Mouse (Mus musculus) embryonic facial prominence, embryonic 14.5 days (tissue): ENCODE data around the gene Lipc. TPM values are rescaled to one million over a fixed set of nuclear protein-coding genes. Genes with fewer than 3 reads are reported as not detected.

Source experiments
- ATAC-seq: fragments of 200-750 bp; cut with Nextera tagmentation; 2 replicates; pipeline ENCODE4 v1.8.0; 2017; ENCODE audit warnings: low read depth, moderate number of reproducible peaks, moderate TSS enrichment
- DNase-seq: peaks from one replicate; pipeline ENCODE4 v3.0.0-alpha.2; 2015; ENCODE audit warnings: low spot score
- H3K27ac ChIP-seq: fragments of 300-500 bp; sonication (generic); replicated peaks from 2 replicates; pipeline ENCODE4 v1.5.1; 2014; ENCODE audit warnings: low read depth, mild to moderate bottlenecking, low read length, moderate library complexity
- H3K27me3 ChIP-seq: fragments of 300-500 bp; sonication (generic); replicated peaks from 2 replicates; pipeline ENCODE4 v1.6.1; 2014; ENCODE audit warnings: low read length; ENCODE audit not compliant: control insufficient read depth, insufficient read depth
- H3K36me3 ChIP-seq: fragments of 300-500 bp; sonication (generic); 2 replicates; pipeline ENCODE4 v1.6.1; 2014; ENCODE audit warnings: low read length, mixed read lengths; ENCODE audit not compliant: control insufficient read depth, insufficient read depth
- H3K4me1 ChIP-seq: fragments of 300-500 bp; sonication (generic); 2 replicates; pipeline ENCODE4 v1.6.1; 2014; ENCODE audit warnings: antibody characterized with exemption, low read length; ENCODE audit not compliant: control insufficient read depth, insufficient read depth
- H3K4me2 ChIP-seq: fragments of 300-500 bp; sonication (generic); 2 replicates; pipeline ENCODE4 v1.6.1; 2014; ENCODE audit warnings: low read depth, mild to moderate bottlenecking, low read length, moderate library complexity, mixed read lengths
- H3K4me3 ChIP-seq: fragments of 300-500 bp; sonication (generic); 2 replicates; pipeline ENCODE4 v1.5.1; 2014; ENCODE audit warnings: low read depth, mild to moderate bottlenecking, low read length
- H3K9ac ChIP-seq: fragments of 300-500 bp; sonication (generic); 2 replicates; pipeline ENCODE4 v1.6.1; 2014; ENCODE audit warnings: low read depth, mild to moderate bottlenecking, low read length, moderate library complexity, mixed read lengths
- H3K9me3 ChIP-seq: fragments of 300-500 bp; sonication (generic); 2 replicates; pipeline ENCODE4 v1.6.1; 2016; ENCODE audit warnings: low read length; ENCODE audit not compliant: control insufficient read depth
- whole genome bisulfite sequencing: fragments of 180-500 bp; shearing (Covaris S2); extraction: QIAGEN DNeasy Blood & Tissue Kit; methylation state at CpG from one replicate; pipeline ENCODE4 v1.1.7; 2014; 5-methylcytosine and 5-hydroxymethylcytosine counted together
- polyA plus RNA-seq: library from polyadenylated mRNA; unstranded; fragments of >200 nt; fragmentation: Nextera tagmentation; extraction: Ambion mirVana; gene quantifications from 2 replicates; pipeline ENCODE4 v1.2.1, GENCODE M21; 2014

Lipc gene
- polyA plus RNA-seq, 1 experiment from 2014 or later: 0.79 TPM

DNA sequence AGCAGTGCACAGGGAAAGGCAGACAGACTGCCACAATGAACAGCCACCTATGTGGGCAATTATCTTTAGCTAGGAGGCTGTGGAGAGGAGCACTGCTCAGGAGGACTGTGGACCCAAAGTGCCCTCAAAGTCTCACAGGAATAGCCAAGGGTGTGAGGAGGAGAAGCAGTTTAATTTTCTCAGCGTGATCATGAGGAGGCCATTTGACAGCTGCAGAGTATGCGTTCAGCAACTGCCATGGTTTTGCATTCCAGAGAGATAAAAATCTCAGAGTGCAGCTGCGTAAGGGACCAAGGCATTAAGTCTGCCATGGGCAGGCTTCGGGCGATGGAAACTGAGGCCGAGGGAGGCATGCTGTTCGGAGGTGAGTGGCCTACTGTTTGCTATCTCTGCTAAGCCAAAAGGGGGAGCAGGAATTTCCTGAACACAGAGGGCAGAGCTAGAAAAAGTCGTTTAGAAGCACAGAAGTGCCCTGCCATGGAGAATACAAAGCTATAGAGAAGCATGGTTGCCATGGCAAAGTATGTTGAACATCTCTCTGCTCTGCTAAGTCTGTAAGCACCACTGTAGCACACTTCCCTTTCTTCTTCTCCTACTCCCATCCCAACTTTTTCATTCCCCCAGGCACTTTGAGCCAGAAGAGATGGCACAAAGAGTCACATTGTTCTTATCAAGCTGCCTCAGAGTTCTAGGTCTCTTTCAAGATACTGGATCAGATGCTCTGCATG is 151.3 kb downstream of the Lipc start:
- H3K9me3 ChIP-seq: no peaks in the 10 kb centered on the region
- peak; percentile 53 for DNase-seq
- H3K27me3 ChIP-seq: no peaks in the 10 kb centered on the region
- 44% methylated on average over 8 of the region's 8 CpGs for WGBS
- no peaks in the 10 kb centered on the region for H3K36me3 ChIP-seq
- 0 out of 2 replicates have a peak, but pooled peaks cover 5% of the 10 kb centered on the region for H3K4me1 ChIP-seq
- peak; percentile 47; the same call in 1 of the 2 replicates for ATAC-seq
- H3K9ac ChIP-seq: no peak overlapping the region
- no peak overlapping the region for H3K4me3 ChIP-seq
- no peak overlapping the region for H3K4me2 ChIP-seq
- H3K27ac ChIP-seq: no peak overlapping the region

DNA sequence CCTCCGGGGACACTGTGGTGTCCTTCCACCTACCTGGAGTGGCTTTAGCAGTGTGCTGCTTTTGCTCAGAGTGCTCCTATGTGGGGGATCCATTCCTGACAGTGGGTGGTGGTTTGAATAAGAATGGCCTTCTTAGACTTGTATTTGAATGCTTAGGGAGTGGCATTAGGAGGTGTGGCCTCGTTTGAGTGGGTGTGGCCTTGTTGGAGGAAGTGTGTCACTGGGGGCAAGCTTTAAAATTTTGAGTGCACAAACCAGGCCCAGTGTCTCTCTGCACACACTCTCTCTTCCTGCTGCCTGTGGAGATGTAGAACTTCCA is 156.6 kb downstream of the Lipc start:
- ATAC-seq (no peak), DNase-seq (no peak)
- Histone ChIP-seq H3K4me1 (0 out of 2 replicates have a peak, but pooled peaks cover under 1% of the 10 kb centered on the region), H3K9me3 (no peaks in the 10 kb centered on the region), H3K27ac (no peak overlapping the region), H3K4me2 (no peak overlapping the region), H3K36me3 (no peaks in the 10 kb centered on the region), H3K4me3 (no peak overlapping the region), H3K9ac (no peak overlapping the region), H3K27me3 (no peaks in the 10 kb centered on the region)
- WGBS: 61% methylated on average over 2 of the region's 2 CpGs

DNA sequence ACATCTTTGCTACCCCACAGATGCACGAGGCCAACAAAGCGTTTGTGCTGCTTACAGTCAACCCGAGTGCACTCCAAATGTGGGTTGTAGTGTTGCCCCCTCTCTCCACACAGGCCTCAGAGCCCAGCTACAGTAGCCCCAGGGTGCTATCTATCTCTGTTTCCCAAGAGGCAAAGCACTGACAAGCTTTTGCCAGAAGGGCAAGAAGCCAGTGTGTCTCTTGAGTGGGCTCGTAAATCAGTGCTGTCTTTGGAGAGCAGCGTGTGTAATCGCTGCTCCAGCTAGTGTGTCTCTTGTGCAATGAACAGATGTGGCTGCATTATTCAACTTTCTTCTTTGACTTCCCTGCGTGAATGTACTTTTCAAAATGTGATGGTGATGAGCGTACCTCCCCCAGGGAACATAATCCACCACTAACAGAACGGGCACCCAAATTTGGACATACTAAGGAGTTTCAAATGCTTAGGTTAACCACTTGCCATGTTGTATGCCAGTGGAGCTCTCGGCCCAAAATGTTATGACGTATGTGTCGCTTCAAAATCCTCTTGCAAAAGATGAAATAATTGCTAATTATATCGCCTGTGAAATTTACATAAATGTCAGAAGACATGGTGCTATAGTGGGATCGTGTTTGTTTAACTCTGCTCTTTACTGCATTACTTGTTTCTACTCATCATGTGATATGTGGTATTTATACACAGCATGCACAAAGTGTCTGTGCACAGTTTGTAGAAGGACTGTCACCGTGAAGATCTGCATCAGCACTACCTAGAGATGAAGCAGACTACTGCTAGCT is 157.2 kb downstream of the Lipc start:
- no peak overlapping the region for H3K9ac ChIP-seq
- H3K27ac ChIP-seq: no peak overlapping the region
- H3K4me1 ChIP-seq: no peaks in the 10 kb centered on the region
- H3K27me3 ChIP-seq: no peaks in the 10 kb centered on the region
- no peaks in the 10 kb centered on the region for H3K9me3 ChIP-seq
- ATAC-seq (no peak), DNase-seq (no peak)
- WGBS: 74% methylated on average over 15 of the region's 15 CpGs
- no peak overlapping the region for H3K4me2 ChIP-seq
- no peaks in the 10 kb centered on the region for H3K36me3 ChIP-seq
- H3K4me3 ChIP-seq: no peak overlapping the region

GRCm38 (mm10) chr9:70790621-70791020 is 161.4 kb downstream of the Lipc start:
- H3K27me3 ChIP-seq: no peaks in the 10 kb centered on the region
- no peak overlapping the region for H3K27ac ChIP-seq
- H3K4me1 ChIP-seq: no peaks in the 10 kb centered on the region
- ATAC-seq (no peak), DNase-seq (no peak)
- H3K9ac ChIP-seq: no peak overlapping the region
- no peaks in the 10 kb centered on the region for H3K36me3 ChIP-seq
- H3K9me3 ChIP-seq: peaks cover 6% of the 10 kb centered on the region; the same call in 1 of the 2 replicates
- 86% methylated on average over 4 of the region's 4 CpGs for WGBS
- no peak overlapping the region for H3K4me3 ChIP-seq
- no peak overlapping the region for H3K4me2 ChIP-seq

DNA sequence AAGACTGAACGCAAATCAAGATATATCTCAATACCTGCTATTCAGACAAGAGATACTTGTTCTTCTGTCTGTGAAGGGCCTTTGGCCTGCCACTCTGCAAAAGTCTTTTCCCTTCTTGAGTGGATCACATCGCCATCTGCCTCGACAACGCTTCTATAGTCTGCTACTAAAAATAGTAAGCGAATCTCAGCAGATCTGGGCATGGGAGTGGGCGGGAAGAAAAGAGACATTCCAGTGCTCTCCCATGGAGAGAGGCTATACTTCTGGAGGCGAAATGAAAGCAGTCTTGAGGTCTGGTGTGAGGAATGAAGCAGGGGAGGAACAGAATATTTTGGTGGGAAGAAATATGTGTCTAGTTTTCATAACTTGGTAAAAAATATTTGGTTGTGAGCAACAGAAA is 163.3 kb downstream of the Lipc start:
- WGBS: 68% methylated on average over 7 of the region's 7 CpGs

DNA sequence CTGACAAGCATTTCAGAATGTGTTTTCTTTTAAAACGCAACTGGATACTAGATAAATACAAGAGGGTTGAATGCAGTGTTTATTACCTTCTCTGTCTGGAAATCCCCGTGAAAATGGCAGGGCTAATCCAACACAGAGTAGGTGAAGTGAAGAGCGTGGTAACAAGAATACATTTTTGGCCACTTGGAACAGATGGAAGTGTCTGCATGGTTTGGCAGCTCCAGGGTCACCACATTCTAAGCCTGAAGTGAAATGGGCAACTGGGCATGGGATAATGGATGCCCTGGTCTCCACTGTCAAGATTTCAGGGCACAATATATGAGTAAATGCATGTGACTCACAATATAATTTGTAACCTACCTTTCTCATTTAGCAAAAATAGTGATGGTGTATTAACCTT is 169.8 kb downstream of the Lipc start:
- Histone ChIP-seq H3K4me3 (no peak overlapping the region), H3K9ac (no peak overlapping the region), H3K4me2 (no peak overlapping the region), H3K4me1 (no peaks in the 10 kb centered on the region), H3K36me3 (peaks cover 17% of the 10 kb centered on the region; the same call in 1 of the 2 replicates), H3K27me3 (no peaks in the 10 kb centered on the region), H3K9me3 (no peaks in the 10 kb centered on the region), H3K27ac (no peak overlapping the region)
- WGBS: 54% methylated on average over 3 of the region's 3 CpGs
- no peak for ATAC-seq
- no peak for DNase-seq

More for the DNA sequence above, 163.3 kb downstream of the Lipc start:
- Histone ChIP-seq H3K4me1 (no peaks in the 10 kb centered on the region), H3K27me3 (no peaks in the 10 kb centered on the region), H3K9me3 (peaks cover 6% of the 10 kb centered on the region; the same call in 1 of the 2 replicates), H3K27ac (no peak overlapping the region), H3K4me3 (no peak overlapping the region), H3K36me3 (no peaks in the 10 kb centered on the region), H3K4me2 (no peak overlapping the region), H3K9ac (no peak overlapping the region)
- DNase-seq: no peak
- ATAC-seq: no peak

DNA sequence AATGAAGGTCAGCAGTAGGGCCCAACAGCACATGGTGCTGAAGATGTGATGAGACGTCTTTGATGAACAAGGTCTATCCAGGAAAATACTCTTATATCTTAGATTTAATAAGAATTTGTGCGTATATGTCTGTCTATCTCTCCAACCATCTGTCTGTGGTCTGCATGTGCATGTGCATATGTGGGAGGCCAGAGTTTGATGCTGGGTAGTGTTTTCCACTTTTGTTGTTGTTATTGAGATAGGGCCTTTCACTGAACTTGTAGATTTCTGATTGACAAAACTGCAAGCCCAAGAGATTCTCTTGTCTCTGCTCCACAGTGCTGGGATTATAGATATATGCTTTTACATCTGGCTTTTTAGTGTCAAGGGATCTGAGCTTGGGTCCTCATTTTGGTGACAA is 176.5 kb downstream of the Lipc start:
- DNase-seq (no peak), ATAC-seq (no peak)
- Histone ChIP-seq H3K4me3 (no peak overlapping the region), H3K36me3 (peaks cover 32% of the 10 kb centered on the region), H3K27ac (no peak overlapping the region), H3K27me3 (no peaks in the 10 kb centered on the region), H3K9ac (no peak overlapping the region), H3K4me1 (no peaks in the 10 kb centered on the region), H3K4me2 (no peak overlapping the region), H3K9me3 (0 out of 2 replicates have a peak, but pooled peaks cover 3% of the 10 kb centered on the region)
- WGBS: 96% methylated on average over 2 of the region's 2 CpGs

GRCm38 (mm10) chr9:70760974-70761373 is 191.1 kb downstream of the Lipc start:
- Histone ChIP-seq H3K4me3 (no peak overlapping the region), H3K9me3 (no peaks in the 10 kb centered on the region), H3K27me3 (no peaks in the 10 kb centered on the region), H3K9ac (no peak overlapping the region), H3K4me1 (no peaks in the 10 kb centered on the region), H3K36me3 (peaks cover 51% of the 10 kb centered on the region), H3K27ac (0 out of 2 replicates have a peak overlapping the region, but pooled peaks have one; percentile 8), H3K4me2 (no peak overlapping the region)
- WGBS: 90% methylated on average over 5 of the region's 5 CpGs
- peak; percentile 6 for DNase-seq
- ATAC-seq: no peak
